Mouse (Mus musculus) midbrain, postnatal 0 days (tissue): Measurements from ENCODE around the gene Xaf1. TPM values are rescaled to one million over a fixed set of nuclear protein-coding genes. Genes with fewer than 3 reads are reported as not detected.

Source experiments
- ATAC-seq: fragments of 200-750 bp; cut with Nextera tagmentation; 2 replicates; pipeline ENCODE4 v1.8.0; 2017; ENCODE audit warnings: moderate number of reproducible peaks, mild to moderate bottlenecking, moderate TSS enrichment, moderate library complexity; ENCODE audit not compliant: low FRiP score
- DNase-seq: peaks from one replicate; pipeline ENCODE4 v3.0.0-alpha.2; 2015; ENCODE audit warnings: low spot score
- H3K27ac ChIP-seq: fragments of 300-500 bp; sonication (generic); 2 replicates; pipeline ENCODE4 v1.5.1; 2014; ENCODE audit warnings: low read depth, mild to moderate bottlenecking, low read length, mixed read lengths
- H3K27me3 ChIP-seq: fragments of 300-500 bp; sonication (generic); 2 replicates; pipeline ENCODE4 v1.6.1; 2014; ENCODE audit warnings: low read length, control low read depth, mixed read lengths; ENCODE audit not compliant: insufficient read depth
- H3K36me3 ChIP-seq: fragments of 300-500 bp; sonication (generic); 2 replicates; pipeline ENCODE4 v1.6.1; 2014; ENCODE audit warnings: low read length, control low read depth, mixed read lengths; ENCODE audit not compliant: insufficient read depth
- H3K4me1 ChIP-seq: fragments of 300-500 bp; sonication (generic); 2 replicates; pipeline ENCODE4 v1.6.1; 2014; ENCODE audit warnings: mild to moderate bottlenecking, control low read depth, antibody characterized with exemption, low read length, mixed read lengths; ENCODE audit not compliant: insufficient read depth
- H3K4me2 ChIP-seq: fragments of 300-500 bp; sonication (generic); 2 replicates; pipeline ENCODE4 v1.6.1; 2014; ENCODE audit warnings: low read depth, mild to moderate bottlenecking, low read length, mixed read lengths; ENCODE audit not compliant: poor library complexity, severe bottlenecking
- H3K4me3 ChIP-seq: fragments of 300-500 bp; sonication (generic); 2 replicates; pipeline ENCODE4 v1.5.1; 2014; ENCODE audit warnings: low read depth, mild to moderate bottlenecking, low read length, moderate library complexity
- H3K9ac ChIP-seq: fragments of 300-500 bp; sonication (generic); replicated peaks from 2 replicates; pipeline ENCODE4 v1.6.1; 2014; ENCODE audit warnings: mild to moderate bottlenecking, low read length, moderate library complexity, mixed read lengths; ENCODE audit not compliant: poor library complexity, severe bottlenecking
- H3K9me3 ChIP-seq: fragments of 300-500 bp; sonication (generic); 2 replicates; pipeline ENCODE4 v1.6.1; 2016; ENCODE audit warnings: low read length, control low read depth
- CTCF ChIP-seq: IDR thresholded peaks from 2 replicates; pipeline ENCODE4 v1.5.1; 2016; ENCODE audit warnings: antibody characterized with exemption, mild to moderate bottlenecking
- WGBS: fragments of 180-500 bp; shearing (Covaris S2); extraction: QIAGEN DNeasy Blood & Tissue Kit; methylation state at CpG from one replicate; pipeline ENCODE4 v1.1.7; 2014; 5-methylcytosine and 5-hydroxymethylcytosine counted together
- polyA plus RNA-seq: library from polyadenylated mRNA; unstranded; fragments of >200 nt; fragmentation: Nextera tagmentation; extraction: Ambion mirVana; gene quantifications from 2 replicates; pipeline ENCODE4 v1.2.1, GENCODE M21; 2015
- total RNA-seq: library from RNA; depleted of rRNA; stranded (reverse); fragments of >200 nt; gene quantifications from 2 replicates; pipeline ENCODE4 v1.2.3, GENCODE M21; 2014

Xaf1 gene
- total and polyA plus RNA-seq, 2 experiments from 2014 or later, result 0.93 to 6.0 TPM

DNA sequence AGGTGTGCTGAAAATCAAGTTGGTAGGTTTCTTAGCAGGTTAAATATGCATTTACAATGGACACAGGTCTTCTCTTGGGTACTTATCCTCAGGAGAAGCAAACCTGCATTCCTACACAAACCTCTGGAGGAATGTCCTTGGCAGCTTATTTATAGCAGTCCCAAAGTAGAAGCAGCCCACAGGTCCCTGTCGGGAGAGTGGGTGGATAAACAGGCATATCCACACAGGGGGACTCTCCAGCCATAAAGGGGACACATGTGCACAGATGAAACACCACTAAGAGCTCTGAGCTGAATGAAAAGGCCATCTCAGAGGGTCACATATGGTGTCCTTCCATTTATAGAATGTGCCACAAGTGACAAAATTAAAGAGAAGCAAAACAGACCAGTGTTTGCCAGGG, 29.7 kb upstream of the Xaf1 start:
- no peak for TF ChIP-seq CTCF
- ATAC-seq (no peak), DNase-seq (no peak)
- Histone ChIP-seq H3K4me2 (no peak overlapping the region), H3K9me3 (no peaks in the 10 kb centered on the region), H3K4me3 (no peak overlapping the region), H3K9ac (no peak overlapping the region), H3K36me3 (no peaks in the 10 kb centered on the region), H3K27ac (no peak overlapping the region), H3K27me3 (no peaks in the 10 kb centered on the region; the same call in 1 of the 2 replicates), H3K4me1 (no peaks in the 10 kb centered on the region)
- 79% methylated on average over 1 of the region's 1 CpGs for WGBS

DNA sequence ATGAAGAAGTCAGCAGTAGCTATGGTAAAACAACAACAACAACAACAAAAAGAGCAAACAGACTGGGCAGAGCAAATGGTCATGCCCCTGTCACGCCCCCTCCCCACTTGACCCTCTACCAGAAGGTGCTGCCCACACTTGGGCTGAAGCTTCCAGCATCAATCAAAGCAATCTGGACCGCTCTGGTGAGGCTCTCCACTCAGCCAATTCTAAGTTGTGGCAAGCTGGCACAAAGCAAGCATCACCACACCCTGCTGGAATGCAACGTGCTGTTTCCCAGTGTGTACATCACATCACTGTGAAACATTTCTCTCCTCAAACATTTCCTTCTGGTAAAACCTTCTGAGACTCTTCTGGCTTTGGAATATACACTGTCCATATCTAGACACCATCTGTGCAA, 28.1 kb upstream of the Xaf1 start:
- Histone ChIP-seq H3K36me3 (no peaks in the 10 kb centered on the region), H3K4me1 (no peaks in the 10 kb centered on the region), H3K4me3 (no peak overlapping the region), H3K9ac (no peak overlapping the region), H3K27ac (no peak overlapping the region), H3K9me3 (no peaks in the 10 kb centered on the region), H3K4me2 (no peak overlapping the region), H3K27me3 (no peaks in the 10 kb centered on the region)
- no peak for TF ChIP-seq CTCF
- ATAC-seq (no peak), DNase-seq (no peak)
- 77% methylated on average over 3 of the region's 3 CpGs for WGBS

DNA sequence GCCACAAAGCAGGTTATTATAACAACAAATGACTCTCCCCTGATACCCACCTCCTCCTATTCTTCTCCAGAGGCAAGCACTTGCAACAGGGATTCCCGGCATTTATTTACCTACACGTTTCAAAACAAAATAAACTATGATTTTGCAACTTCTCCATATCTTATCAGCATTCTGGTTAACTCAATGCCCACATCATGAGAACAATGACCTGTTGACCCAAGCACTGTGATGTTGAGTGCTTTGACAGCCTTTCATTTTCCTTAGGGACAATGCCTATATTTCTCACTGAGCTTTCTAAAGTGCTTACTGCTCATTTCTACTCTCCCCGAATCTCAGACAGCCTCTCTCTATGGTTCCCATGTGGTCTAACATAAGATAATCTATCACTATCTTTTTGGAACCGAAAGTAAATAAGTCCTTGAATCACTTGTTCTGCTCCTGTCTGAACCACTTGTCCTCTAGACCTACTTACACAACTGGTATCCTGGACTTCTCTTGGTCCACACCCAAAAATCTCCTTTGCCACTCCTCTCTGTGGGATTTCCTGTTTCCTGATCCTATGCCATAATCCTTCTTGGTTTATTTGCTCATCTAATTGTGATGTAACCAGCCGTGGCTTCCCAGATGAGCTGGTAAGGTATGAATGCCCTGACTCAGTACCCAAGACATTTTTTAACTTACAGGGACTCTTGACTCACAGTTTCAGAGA, 20.1 kb upstream of the Xaf1 start:
- DNase-seq (no peak), ATAC-seq (no peak)
- Histone ChIP-seq H3K27ac (no peak overlapping the region), H3K9ac (no peak overlapping the region), H3K4me1 (no peaks in the 10 kb centered on the region), H3K27me3 (no peaks in the 10 kb centered on the region), H3K4me2 (no peak overlapping the region), H3K36me3 (no peaks in the 10 kb centered on the region), H3K4me3 (no peak overlapping the region), H3K9me3 (no peaks in the 10 kb centered on the region)
- no peak for TF ChIP-seq CTCF
- WGBS, result 84% methylated on average over 5 of the region's 5 CpGs

DNA sequence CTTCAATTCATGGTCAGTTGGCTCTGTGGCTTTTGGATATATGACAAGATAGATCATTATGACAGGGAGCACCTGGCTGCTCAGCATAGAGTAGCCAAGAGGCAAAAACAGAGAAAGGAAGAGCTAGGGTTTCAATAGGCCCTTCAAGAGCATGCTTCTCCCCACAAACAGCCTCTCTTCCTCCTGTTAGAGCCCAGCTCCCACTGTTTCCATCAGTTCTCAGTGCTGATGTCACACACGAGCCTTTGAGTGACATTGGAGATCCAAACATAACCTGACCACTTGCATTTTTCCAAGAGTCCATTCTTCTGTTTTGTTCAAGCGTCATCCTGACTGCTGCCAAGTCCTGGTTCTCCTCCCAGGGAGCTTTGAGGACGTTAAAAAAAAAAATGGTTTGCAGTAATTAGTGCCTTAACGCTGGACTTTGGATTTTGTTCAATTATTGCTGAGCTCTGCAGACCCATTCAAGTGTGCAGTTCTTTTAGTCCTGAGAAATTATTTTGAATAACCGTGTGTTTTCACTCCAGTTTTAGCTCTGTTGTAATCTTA, 19.5 kb upstream of the Xaf1 start:
- Histone ChIP-seq H3K4me2 (no peak overlapping the region), H3K4me1 (no peaks in the 10 kb centered on the region), H3K9ac (no peak overlapping the region), H3K27me3 (no peaks in the 10 kb centered on the region), H3K9me3 (no peaks in the 10 kb centered on the region), H3K27ac (no peak overlapping the region), H3K4me3 (no peak overlapping the region), H3K36me3 (no peaks in the 10 kb centered on the region)
- ATAC-seq, result no peak
- DNase-seq, result no peak
- WGBS, result 69% methylated on average over 5 of the region's 5 CpGs
- no peak for TF ChIP-seq CTCF

DNA sequence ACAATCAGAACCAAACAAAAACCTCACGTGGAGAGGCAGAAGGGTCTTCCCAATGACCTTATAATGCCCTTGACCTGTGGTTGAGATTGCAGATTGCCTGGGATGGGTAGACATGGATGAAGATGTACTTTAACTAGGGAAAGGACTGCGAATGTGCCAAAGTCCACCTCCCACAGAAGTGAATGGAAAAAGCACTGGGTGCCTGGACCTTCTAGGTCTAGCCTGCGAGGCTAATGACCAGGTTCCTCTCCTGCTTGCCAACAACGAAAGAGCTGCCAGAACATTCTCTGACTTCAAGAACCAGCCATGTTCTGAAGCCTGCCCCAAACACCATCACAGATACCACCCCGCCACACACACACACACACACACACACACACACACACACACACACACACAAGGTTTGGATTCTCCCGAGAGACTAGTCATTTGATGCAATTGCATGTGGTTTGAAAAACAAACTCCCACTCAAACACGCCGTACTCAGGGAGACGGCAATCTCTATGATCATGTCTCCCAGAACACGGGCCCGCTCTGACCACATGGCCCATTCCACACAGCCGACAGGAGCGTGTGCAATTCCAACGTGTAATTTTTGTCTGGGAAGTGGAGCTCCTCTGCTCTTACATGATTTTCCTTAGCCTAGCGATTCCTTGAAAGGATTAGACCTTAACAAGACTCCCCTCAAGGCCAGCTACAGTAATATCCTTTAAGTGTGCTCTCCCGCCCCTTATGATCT, 17.8 kb upstream of the Xaf1 start:
- H3K27ac ChIP-seq, result no peak overlapping the region
- ATAC-seq (no peak), DNase-seq (no peak)
- H3K4me2 ChIP-seq, result no peak overlapping the region
- TF ChIP-seq CTCF, result no peak
- WGBS, result 88% methylated on average over 16 of the region's 16 CpGs
- H3K4me1 ChIP-seq, result no peaks in the 10 kb centered on the region
- H3K36me3 ChIP-seq, result no peaks in the 10 kb centered on the region
- no peak overlapping the region for H3K9ac ChIP-seq
- H3K9me3 ChIP-seq, result no peaks in the 10 kb centered on the region
- H3K27me3 ChIP-seq, result no peaks in the 10 kb centered on the region
- H3K4me3 ChIP-seq, result no peak overlapping the region
